Mouse (Mus musculus) left cerebral cortex, adult 18-20 months (tissue): ENCODE results near the gene Abcb9. TPM values are rescaled to one million over a fixed set of nuclear protein-coding genes. Genes with fewer than 3 reads are reported as not detected.
A peak's percentile ranks its signal among the peaks of the same experiment; 100 is the strongest.
"Not testable (repeated sequence)": the region's sequence is repeated elsewhere in the genome, so short reads cannot be mapped to it uniquely, and the experiment has no call there.

Experiments used
- DNase-seq, 2 experiments: peaks; one replicate each; pipeline ENCODE4 v3.0.0; 2021 to 2022; ENCODE audit warnings: low spot score in 2 of 2, mixed read lengths in 1 of 2
- total RNA-seq, 2 experiments: library from RNA; stranded (reverse); gene quantifications; 2 replicates each; pipeline ENCODE4 v1.2.3; 2021

Abcb9 gene
- total RNA-seq, 2 experiments from 2014 or later, result 53.1 to 57.1 TPM

DNA sequence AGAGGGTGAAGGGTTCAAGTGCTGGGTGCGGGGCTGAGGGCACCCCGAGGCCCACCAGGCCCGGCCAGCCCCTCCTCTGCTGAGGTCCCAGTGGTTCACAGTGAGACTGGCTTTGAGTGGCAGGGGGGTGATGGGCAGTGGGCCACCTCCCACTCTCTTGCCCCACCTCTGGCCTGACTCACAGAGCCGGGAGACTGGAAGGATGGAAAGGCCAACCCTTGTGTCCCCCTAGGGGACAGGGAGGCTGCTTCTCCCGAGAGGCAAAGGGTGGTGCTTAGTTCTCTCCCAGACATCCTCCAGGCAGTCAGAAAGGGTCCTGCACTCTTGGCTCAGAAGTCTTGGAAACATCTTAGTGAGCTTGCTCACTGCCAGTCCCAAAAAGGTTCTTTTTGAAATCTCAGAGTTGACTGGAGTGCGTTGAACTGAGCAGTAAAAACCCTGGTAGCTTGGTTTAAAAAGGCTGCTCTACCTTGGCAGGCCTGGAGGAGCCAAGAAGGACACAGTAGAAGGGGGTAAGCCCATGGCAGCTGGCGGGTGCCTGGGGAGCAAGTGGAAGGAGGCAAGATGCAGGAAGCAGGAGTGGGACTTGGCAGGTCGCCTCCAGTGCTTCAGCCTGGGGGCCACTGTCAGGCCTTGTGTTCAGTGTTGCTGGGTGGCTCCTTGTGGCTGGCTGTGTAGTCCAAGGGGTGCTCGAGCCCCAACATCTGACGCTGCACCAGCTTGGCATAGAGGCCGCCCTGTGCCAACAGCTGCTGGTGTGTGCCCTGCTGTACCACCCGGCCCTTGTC is 33.4 kb downstream of the Abcb9 start:
- DNase-seq, result no peak

DNA sequence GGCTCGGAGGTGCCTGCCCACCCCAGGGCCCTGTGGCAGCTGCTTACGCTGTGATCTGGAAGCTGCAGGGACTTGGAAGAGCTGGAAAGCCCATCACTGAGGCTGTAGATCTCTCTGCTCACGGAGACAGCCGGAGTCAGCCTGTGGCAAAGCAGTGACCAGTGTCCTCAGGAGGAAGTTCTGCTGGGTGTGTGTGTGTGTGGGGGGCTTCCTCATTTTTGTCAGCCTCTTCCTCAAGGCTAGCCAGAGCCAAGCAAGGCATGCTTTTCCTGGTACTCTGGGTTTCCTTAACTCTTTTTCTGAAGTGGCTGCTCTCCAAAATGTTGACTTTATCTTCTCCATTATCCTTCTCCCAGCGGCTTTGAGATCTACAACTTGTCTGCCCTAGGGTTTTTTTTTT is 35.9 kb downstream of the Abcb9 start:
- no peak for DNase-seq

DNA sequence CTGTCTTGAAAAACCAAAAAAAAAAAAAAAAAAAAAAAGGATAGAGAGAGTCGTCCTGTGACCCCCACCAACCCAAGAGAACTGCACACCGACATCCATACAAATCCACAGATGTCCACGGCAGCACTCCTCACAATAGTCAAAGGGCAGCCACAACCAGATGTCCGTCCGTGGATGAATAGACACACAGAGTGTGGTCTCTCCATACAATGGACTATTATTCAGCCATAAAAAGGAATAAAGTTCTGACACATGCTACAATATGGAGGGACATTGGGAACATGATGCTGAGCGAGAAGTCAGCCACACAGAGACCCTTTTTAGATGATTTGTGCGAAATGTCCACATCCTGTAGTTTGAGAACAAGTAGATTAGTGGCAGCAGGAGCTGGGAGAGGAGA is 36.8 kb downstream of the Abcb9 start:
- no peak for DNase-seq

GRCm38 (mm10) chr5:124056956-124057355 is 38.6 kb downstream of the Abcb9 start:
- DNase-seq, result no peak

- DNase-seq, result no peak
These were observed 39.4 kb downstream of the Abcb9 start for GRCm38 (mm10) chr5:124056219-124056618.

DNA sequence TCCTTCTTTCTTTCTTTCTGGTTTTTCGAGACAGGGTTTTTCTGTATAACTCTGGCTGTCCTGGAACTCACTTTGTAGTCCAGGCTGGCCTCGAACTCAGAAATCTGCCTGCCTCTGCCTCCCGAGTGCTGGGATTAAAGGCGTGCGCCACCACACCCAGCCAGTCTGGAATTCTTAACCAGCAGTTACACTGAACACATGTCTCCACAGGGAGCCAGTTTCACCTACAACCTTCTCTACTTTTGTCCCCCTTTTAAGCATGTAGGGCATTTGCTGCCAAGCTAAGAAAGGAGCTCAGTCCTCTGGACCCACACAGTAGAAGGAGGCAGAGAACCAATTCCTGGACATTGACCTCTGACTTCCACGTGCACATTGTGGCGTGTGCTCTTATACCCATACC is 43.0 kb downstream of the Abcb9 start:
- not testable (repeated sequence) for DNase-seq

DNA sequence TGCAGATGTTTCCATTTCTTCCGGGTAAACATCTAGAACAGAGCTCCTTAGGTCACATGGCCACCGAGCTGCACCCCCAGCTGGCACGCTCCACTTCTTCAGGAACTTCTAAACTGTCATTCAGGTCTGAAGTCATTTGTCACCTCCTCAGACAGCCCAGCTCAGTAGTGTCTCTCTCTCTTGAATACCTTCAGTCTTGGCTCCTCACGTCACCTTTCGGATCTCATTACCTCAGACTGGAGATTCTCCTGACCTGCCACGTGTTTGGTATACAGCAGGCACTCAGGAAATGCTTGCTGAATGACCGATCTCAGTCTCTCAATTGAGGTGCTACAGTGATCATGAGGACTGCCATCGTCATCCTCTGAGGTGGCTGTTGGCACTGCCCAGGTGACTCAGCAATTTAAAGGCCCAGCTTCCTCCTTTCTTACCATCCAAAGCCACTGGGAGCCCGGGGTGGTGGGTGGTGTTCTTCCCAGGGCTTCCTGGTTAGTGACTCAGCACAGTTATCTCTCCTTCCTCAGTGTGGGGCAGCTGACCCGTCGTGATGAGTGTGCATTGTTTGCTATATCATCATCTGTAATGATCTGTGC is 43.6 kb downstream of the Abcb9 start:
- DNase-seq, result no peak

DNA sequence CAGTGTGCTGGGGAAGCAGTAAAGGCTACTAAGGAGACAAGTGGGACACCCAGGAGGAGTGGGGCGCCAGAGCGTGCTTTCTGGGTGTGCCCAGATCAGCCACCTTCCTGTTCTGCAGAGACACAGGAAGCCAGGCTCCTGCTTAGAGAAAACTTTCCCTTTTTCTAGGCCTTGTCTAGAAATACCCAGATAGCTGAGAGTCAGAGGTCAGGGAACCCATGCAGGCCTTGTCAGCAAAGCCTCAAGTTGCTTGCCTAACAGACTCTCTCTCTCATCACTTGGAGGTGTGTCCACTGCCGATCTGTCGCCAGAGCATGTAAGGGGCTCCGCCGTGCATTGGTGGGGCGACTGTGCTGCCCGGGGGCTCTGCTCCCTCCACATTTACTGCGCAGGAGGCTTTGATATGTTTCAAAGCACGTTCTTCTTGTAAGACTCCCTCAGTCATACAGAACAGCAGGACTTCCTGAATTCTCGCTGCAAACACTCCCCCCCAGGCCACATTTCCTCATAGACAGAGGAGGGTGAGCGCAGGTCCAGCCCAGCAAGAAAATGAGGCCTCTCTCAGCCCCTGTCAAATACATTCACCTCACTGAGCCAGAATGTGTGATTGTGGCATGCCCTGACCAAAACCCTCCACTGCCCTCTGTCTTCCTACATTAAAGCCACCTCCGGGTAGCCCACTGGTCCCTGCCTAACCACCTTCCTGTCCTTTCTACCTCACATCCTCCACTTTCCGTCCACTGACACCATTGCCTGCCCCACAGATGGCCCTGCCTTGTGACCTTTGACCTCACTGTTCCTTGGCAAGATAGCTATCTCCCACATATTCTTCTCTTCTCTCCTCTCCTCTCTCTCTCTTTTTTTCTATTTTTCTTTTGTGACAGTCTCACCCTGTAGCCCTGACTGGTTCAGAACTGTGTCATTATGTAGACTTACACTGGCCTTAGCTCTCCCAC is 45.2 kb downstream of the Abcb9 start:
- DNase-seq, result no peak

GRCm38 (mm10) chr5:124049249-124050045 is 46.2 kb downstream of the Abcb9 start:
- DNase-seq, result peak in 1 of 2 experiments; percentile 46

GRCm38 (mm10) chr5:124046741-124047401 is 48.7 kb downstream of the Abcb9 start:
- DNase-seq, result no peak

GRCm38 (mm10) chr5:124045453-124046010 is 50.1 kb downstream of the Abcb9 start:
- DNase-seq, result peak in 1 of 2 experiments; percentile 34

DNA sequence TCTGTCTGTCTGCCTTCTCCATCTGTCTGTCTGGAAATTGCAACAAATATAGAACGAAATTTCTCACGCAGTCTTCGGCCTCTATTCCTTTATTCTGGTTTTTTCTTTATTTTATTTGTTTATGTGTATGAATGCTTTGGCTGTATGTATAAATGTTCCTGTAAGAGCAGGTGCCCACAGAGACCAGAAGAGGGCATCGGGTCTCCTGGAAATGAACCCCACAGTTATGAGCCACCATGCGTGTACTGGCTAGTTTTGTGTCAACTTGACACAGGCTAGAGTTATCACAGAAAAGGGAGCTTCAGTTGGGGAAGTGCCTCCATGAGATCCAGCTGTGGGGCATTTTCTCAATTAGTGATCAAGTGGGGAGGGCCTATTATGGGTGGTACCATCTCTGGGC is 51.6 kb downstream of the Abcb9 start:
- DNase-seq, result no peak

DNA sequence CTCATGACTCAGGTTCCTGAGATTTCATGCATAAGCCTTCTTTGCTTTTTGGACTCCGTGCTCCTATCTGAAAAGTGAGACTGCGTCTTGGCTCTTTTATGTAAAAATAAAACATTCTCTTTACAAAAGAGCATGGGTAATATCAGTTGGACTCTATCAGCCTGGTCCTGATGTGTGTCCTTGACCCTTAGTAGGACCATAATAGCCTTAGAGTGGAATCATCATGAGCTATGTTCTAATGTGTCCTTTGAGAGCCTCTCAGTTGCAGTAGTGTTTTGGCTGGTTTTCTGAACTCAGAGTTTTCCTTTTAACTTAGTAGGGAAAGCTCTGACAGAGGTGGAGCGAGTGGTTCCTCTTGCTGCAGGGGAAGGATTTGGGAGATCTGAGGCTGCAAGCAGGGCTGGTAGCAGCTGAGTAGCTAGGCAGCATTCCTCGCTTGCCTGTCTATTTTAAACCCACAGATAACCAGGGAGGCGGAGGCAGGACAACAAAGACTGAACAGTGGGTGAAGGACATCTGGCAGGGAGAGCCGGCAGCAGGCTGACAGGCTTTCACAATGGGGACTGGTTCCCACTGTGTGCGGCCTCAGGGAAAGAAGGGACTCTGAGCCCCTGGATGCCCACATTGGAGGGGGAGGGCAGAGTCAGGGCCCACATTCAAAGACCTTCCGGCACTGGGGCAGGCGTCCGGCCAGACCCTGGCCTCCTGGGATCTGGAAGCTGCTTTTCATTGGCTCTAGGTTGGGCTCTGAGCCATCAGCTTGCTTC is 52.2 kb downstream of the Abcb9 start:
- peak; percentile 65 to 85 for DNase-seq

- no peak for DNase-seq
These were observed 54.5 kb downstream of the Abcb9 start for GRCm38 (mm10) chr5:124041097-124041496.

- no peak for DNase-seq
These were observed 56.0 kb downstream of the Abcb9 start for GRCm38 (mm10) chr5:124039602-124040001.

DNA sequence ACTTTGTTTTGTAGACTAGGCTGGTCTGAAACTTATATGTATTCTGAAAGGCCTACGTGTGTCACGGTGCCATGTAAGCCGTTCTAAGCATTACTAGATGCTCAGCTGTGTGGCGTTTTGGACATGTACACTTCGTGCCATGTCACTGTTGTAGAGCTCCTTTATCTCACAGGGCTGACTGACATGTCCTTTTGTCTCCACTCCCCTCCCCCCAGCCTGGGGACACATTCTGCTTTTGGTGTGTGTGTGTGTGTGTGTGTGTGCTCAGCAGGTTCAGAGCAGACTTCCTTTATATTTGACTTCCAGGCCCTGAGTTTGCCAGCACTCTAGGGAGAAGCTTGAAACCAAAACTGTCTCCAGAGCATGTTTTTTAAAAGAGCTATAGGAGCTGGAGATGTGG is 58.8 kb downstream of the Abcb9 start:
- no peak for DNase-seq

DNA sequence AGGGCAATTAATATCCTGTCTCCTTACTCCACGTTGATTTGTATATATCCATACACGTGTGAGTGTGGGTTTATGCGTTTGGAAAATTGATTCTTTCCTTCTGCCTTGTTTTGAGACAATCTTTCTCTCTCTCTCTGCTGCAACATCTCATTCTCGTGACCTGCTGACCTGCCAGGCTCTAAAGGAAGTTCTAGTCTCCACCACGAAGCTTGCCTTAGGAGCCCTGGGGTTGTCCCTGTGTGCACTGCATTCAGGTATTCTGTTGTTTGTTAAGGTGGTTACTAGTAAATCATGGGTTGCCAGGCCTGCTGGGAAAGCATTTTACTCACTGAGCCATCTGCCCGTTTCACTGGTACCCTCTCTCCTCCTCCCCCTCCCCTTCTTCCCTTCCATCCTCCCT is 59.3 kb downstream of the Abcb9 start:
- no peak for DNase-seq

- DNase-seq, result no peak
These were observed 59.8 kb downstream of the Abcb9 start for GRCm38 (mm10) chr5:124035806-124036205.

- DNase-seq, result no peak
These were observed 60.2 kb downstream of the Abcb9 start for GRCm38 (mm10) chr5:124035406-124035805.
